Mouse (Mus musculus): ENCODE results near the gene Srrm2.

Gene Srrm2

GRCm38 (mm10) chr17:23867756-23868155 is 77.4 kb downstream of the Srrm2 start, which contains the start of gene Prss21:
Prss21 (plus strand) TSS chr17:23868056.
- DNase-seq: no peak

- no peak for DNase-seq
Observed at GRCm38 (mm10) chr17:23868513-23868912, 78.2 kb downstream of the Srrm2 start.

Measured in lung, postnatal 14 days (tissue).